Mouse (Mus musculus): ENCODE results near the gene Trdmt1.

The Trdmt1 gene

GRCm38 (mm10) chr2:13491734-13492133 lies 52.7 kb downstream of the Trdmt1 start, which contains the start of gene Cubn:
Gene Cubn (minus strand): TSS chr2:13491813.
- DNase-seq = no peak

GRCm38 (mm10) chr2:13490480-13490879 lies 54.0 kb downstream of the Trdmt1 start:
- no peak for DNase-seq

- no peak for DNase-seq
These were observed 58.0 kb downstream of the Trdmt1 start for GRCm38 (mm10) chr2:13486470-13486869.

- DNase-seq = no peak
These were observed 59.9 kb downstream of the Trdmt1 start for GRCm38 (mm10) chr2:13484566-13484965.

GRCm38 (mm10) chr2:13480744-13481143 lies 63.7 kb downstream of the Trdmt1 start:
- DNase-seq = no peak

GRCm38 (mm10) chr2:13479165-13479564 lies 65.3 kb downstream of the Trdmt1 start:
- DNase-seq = no peak

GRCm38 (mm10) chr2:13470108-13470507 lies 74.4 kb downstream of the Trdmt1 start:
- DNase-seq = no peak

GRCm38 (mm10) chr2:13469641-13470040 lies 74.8 kb downstream of the Trdmt1 start:
- DNase-seq = no peak

GRCm38 (mm10) chr2:13466685-13467084 lies 77.8 kb downstream of the Trdmt1 start:
- DNase-seq = no peak
